Mouse (Mus musculus) mature B cell (primary cell): Measurements from ENCODE around the gene Rell1.
"Not testable (repeated sequence)": the region's sequence is repeated elsewhere in the genome, so short reads cannot be mapped to it uniquely, and the experiment has no call there.

Experiments used
- in situ Hi-C: fragments of 300-500 bp; cut with MboI; formaldehyde crosslinking; loops from 2 replicates; pipeline ENCODE4 v1.14.3; 2019

The Rell1 gene

GRCm38 (mm10) chr5:63897001-63897819, 71.5 kb downstream of the Rell1 start:
- in situ Hi-C loops = not testable (repeated sequence)

- in situ Hi-C loops = no loop called here
Observed at GRCm38 (mm10) chr5:63891912-63892311, 76.8 kb downstream of the Rell1 start.

GRCm38 (mm10) chr5:63891241-63891640, 77.5 kb downstream of the Rell1 start:
- in situ Hi-C loops = no loop called here

GRCm38 (mm10) chr5:63887111-63887510, 81.6 kb downstream of the Rell1 start:
- in situ Hi-C loops = loop anchor here (5.0 kb wide), 1 partner anchor 75 kb away; the partner anchor contains the start of gene 0610040J01Rik

- in situ Hi-C loops = loop anchor here (5.0 kb wide), 1 partner anchor 74 kb away; the partner anchor contains the start of gene 0610040J01Rik
Observed at GRCm38 (mm10) chr5:63886709-63887108, 82.0 kb downstream of the Rell1 start.

- in situ Hi-C loops = loop anchor here (5.0 kb wide), 1 partner anchor 74 kb away; the partner anchor contains the start of gene 0610040J01Rik
Observed at GRCm38 (mm10) chr5:63886292-63886691, 82.4 kb downstream of the Rell1 start.

- in situ Hi-C loops = no loop called here
Observed at GRCm38 (mm10) chr5:63879026-63879425, 89.7 kb downstream of the Rell1 start.

GRCm38 (mm10) chr5:63876081-63876480, 92.6 kb downstream of the Rell1 start:
- in situ Hi-C loops = no loop called here

GRCm38 (mm10) chr5:63874880-63875279, 93.8 kb downstream of the Rell1 start:
- in situ Hi-C loops = no loop called here

- in situ Hi-C loops = no loop called here
Observed at GRCm38 (mm10) chr5:63872176-63872932, 96.3 kb downstream of the Rell1 start.

GRCm38 (mm10) chr5:63867421-63867820, 101.3 kb downstream of the Rell1 start:
- in situ Hi-C loops = no loop called here

- in situ Hi-C loops = no loop called here
Observed at GRCm38 (mm10) chr5:63858901-63859300, 109.8 kb downstream of the Rell1 start.
